In the genomic region with DNA sequence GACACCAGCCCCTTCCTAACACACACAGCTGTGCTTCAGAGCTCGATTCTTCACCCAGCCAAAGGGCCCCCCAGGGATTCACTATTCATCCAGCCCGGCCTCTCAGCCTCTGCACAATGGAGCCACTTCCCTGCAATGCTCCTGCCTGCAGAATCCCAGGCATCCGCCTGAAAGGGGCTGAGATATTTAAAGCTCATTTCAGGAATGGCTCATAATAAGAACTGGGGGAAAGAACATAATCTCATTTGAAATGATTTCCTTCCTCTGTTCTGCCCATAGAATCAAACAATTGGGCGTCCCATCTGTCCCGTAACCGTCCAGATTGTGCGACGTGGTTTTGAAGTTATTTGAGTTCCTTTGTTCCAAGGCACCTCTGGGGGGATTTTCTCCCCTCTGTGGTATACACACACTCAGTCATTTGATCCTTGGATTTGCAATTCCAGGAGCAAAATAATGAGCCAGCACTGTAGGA, we compare ENCODE assay signal across 9 mouse cellular contexts. TPM values are rescaled to one million over a fixed set of nuclear protein-coding genes. Genes with fewer than 3 reads are reported as not detected.
A peak's percentile ranks its signal among the peaks of the same experiment; 100 is the strongest.
DNase-seq lines count a peak whose midpoint lies in the region; ATAC-seq lines count a peak whose summit lies in the region.
"Had no signal": no experiment of that assay in that cellular context is flagged by ENCODE, and none has a peak within 500 bp of the region (broad histone marks: within the 10 kb centered on the region; RNA-seq: fewer than 3 reads in every experiment).

No protein-coding gene starts in this region.

- peak overlapping the region; percentile 56 for H3K27ac ChIP-seq in embryonic facial prominence, embryonic 13.5 days
- peak overlapping the region; percentile 61 for H3K27ac ChIP-seq in midbrain, embryonic 15.5 days
- H3K27ac ChIP-seq: liver, embryonic 13.5 days had no signal

- intact Hi-C loops in heart, postnatal 14 days (cut with DNase I) = no loop called here

- H3K4me2 ChIP-seq in embryonic facial prominence, embryonic 13.5 days = peak overlapping the region; percentile 7; the same call in 1 of the 2 replicates
- no peak overlapping the region for H3K4me2 ChIP-seq in midbrain, embryonic 15.5 days
- H3K4me2 ChIP-seq: liver, embryonic 13.5 days had no signal

- H3K27me3 ChIP-seq in embryonic facial prominence, embryonic 13.5 days = no peaks in the 10 kb centered on the region
- no peaks in the 10 kb centered on the region for H3K27me3 ChIP-seq in midbrain, embryonic 15.5 days (replicated peaks)

- H3K9ac ChIP-seq in embryonic facial prominence, embryonic 13.5 days = 0 out of 2 replicates have a peak overlapping the region, but pooled peaks have one; percentile 21
- H3K9ac ChIP-seq in midbrain, embryonic 15.5 days = no peak overlapping the region
- H3K9ac ChIP-seq: liver, embryonic 13.5 days had no signal

- H3K4me1 ChIP-seq in embryonic facial prominence, embryonic 13.5 days = peaks cover 12% of the 10 kb centered on the region
- H3K4me1 ChIP-seq in midbrain, embryonic 15.5 days = no peaks in the 10 kb centered on the region

- 13% methylated on average over 8 of the region's 8 CpGs for WGBS in embryonic facial prominence, embryonic 13.5 days
- 5% methylated on average over 8 of the region's 8 CpGs for WGBS in midbrain, embryonic 15.5 days

- DNase-seq in cerebellum, adult 9-11 months = peak; percentile 15
- no peak for DNase-seq in cerebellum, adult 8-10 months
- DNase-seq in heart, postnatal 14 days = peak; percentile 53 to 57
- no peak for DNase-seq in spleen, postnatal 4 days (ENCODE audit: low spot score in 2 of 2)
- no peak for DNase-seq in frontal cortex, adult 2 months (ENCODE audit: extremely low spot score in 1 of 2, low spot score in 1 of 2)
- no peak for DNase-seq in layer of hippocampus, postnatal 25 days (ENCODE audit: extremely low spot score in 1 of 2, low spot score in 1 of 2)
- DNase-seq: liver, embryonic 13.5 days had no signal

- no peaks in the 10 kb centered on the region; the same call in 1 of the 2 replicates for H3K9me3 ChIP-seq in embryonic facial prominence, embryonic 13.5 days
- no peaks in the 10 kb centered on the region for H3K9me3 ChIP-seq in midbrain, embryonic 15.5 days

- no peak overlapping the region for H3K4me3 ChIP-seq in embryonic facial prominence, embryonic 13.5 days
- H3K4me3 ChIP-seq in midbrain, embryonic 15.5 days = no peak overlapping the region
- H3K4me3 ChIP-seq: liver, embryonic 13.5 days had no signal

- ATAC-seq in embryonic facial prominence, embryonic 13.5 days (ENCODE audit: insufficient number of reproducible peaks, insufficient read depth, low FRiP score, low TSS enrichment, low read depth) = 0 out of 2 replicates have a peak, but pooled peaks have one; percentile 41
- ATAC-seq in midbrain, embryonic 15.5 days (replicated peaks) = peak; percentile 91

- H3K36me3 ChIP-seq in embryonic facial prominence, embryonic 13.5 days = no peaks in the 10 kb centered on the region
- H3K36me3 ChIP-seq in midbrain, embryonic 15.5 days (replicated peaks) = no peaks in the 10 kb centered on the region
- H3K36me3 ChIP-seq: liver, embryonic 13.5 days had no signal

RNA-seq across cellular contexts. Expression of a gene that starts 48.4 kb away (rescaled TPM):
- 3.0 and 3.6 TPM in 2 replicates for polyA plus RNA-seq in embryonic facial prominence, embryonic 13.5 days (2015; fragmentation: Nextera tagmentation; extraction: Ambion mirVana)
- 10 to 100 TPM; 16.3 to 17.0 TPM for total RNA-seq in heart, postnatal 14 days (2021)
- polyA plus RNA-seq in midbrain, embryonic 15.5 days (2015; fragmentation: Nextera tagmentation; extraction: Ambion mirVana) = 1.2 and 1.3 TPM in 2 replicates
- 1.2 and 1.3 TPM in 2 replicates for polyA plus RNA-seq in frontal cortex, adult 2 months (2012; rRNA removed)
- under 1 TPM; 0.66 to 0.85 TPM for total RNA-seq in layer of hippocampus, postnatal 25 days (2021)

Comparison
In these comparisons a context has a peak if more than half of its experiments do, and no peak if none do; other contexts are left out.
1. DNase-seq: peak in cerebellum, adult 9-11 months (single experiment) and heart, postnatal 14 days (2 of 2); none in cerebellum, adult 8-10 months (single experiment), spleen, postnatal 4 days (0 of 2), frontal cortex, adult 2 months (0 of 2) and layer of hippocampus, postnatal 25 days (0 of 2).